Mouse (Mus musculus) olfactory bulb, adult 2 months (tissue): ENCODE measurements around the gene Hectd1.

Experiments used
- CTCF ChIP-seq: fragments of 200-500 bp; IDR thresholded peaks from 2 replicates; pipeline ENCODE4 v1.5.1; 2012; ENCODE audit warnings: low read depth, mild to moderate bottlenecking, low read length, moderate library complexity; ENCODE audit not compliant: insufficient read depth
- POLR2A ChIP-seq: fragments of 200-500 bp; IDR thresholded peaks from 2 replicates; pipeline ENCODE4 v1.6.1; 2012; ENCODE audit warnings: mild to moderate bottlenecking, low read depth, low read length, moderate library complexity; ENCODE audit not compliant: insufficient read depth

GRCm38 (mm10) chr12:51842081-51842864, 12.9 kb upstream of the Hectd1 start:
- TF ChIP-seq CTCF (no peak), POLR2A (no peak)
